Mouse (Mus musculus): ENCODE results near the gene Fermt3.

Fermt3 gene

GRCm38 (mm10) chr19:6972247-6972917 is 46.9 kb downstream of the Fermt3 start:
- no peak for DNase-seq (ENCODE audit: low spot score)

- no peak for DNase-seq (ENCODE audit: low spot score)
These were observed 47.6 kb downstream of the Fermt3 start for GRCm38 (mm10) chr19:6971644-6972043.

GRCm38 (mm10) chr19:6970460-6971085 is 48.7 kb downstream of the Fermt3 start:
- DNase-seq (ENCODE audit: low spot score), result no peak

GRCm38 (mm10) chr19:6969665-6970381 is 49.4 kb downstream of the Fermt3 start:
- peak; percentile 65 for DNase-seq (ENCODE audit: low spot score)

GRCm38 (mm10) chr19:6969291-6969664 is 50.0 kb downstream of the Fermt3 start:
- DNase-seq (ENCODE audit: low spot score), result no peak

GRCm38 (mm10) chr19:6968491-6969271 is 50.6 kb downstream of the Fermt3 start:
- peak; percentile 37 for DNase-seq (ENCODE audit: low spot score)

GRCm38 (mm10) chr19:6956461-6956860 is 62.8 kb downstream of the Fermt3 start:
- no peak for DNase-seq (ENCODE audit: low spot score)

GRCm38 (mm10) chr19:6955424-6955823 is 63.8 kb downstream of the Fermt3 start:
- no peak for DNase-seq (ENCODE audit: low spot score)

- peak; percentile 75 for DNase-seq (ENCODE audit: low spot score)
These were observed 65.2 kb downstream of the Fermt3 start for GRCm38 (mm10) chr19:6954046-6954445.

- peak; percentile 91 for DNase-seq (ENCODE audit: low spot score)
These were observed 66.6 kb downstream of the Fermt3 start for GRCm38 (mm10) chr19:6952712-6953037.

- DNase-seq (ENCODE audit: low spot score), result peak; percentile 83
These were observed 67.1 kb downstream of the Fermt3 start for GRCm38 (mm10) chr19:6951994-6952711.

- DNase-seq (ENCODE audit: low spot score), result peak; percentile 98
These were observed 67.8 kb downstream of the Fermt3 start for GRCm38 (mm10) chr19:6951381-6951968.

- peak; percentile 59 for DNase-seq (ENCODE audit: low spot score)
These were observed 68.6 kb downstream of the Fermt3 start for GRCm38 (mm10) chr19:6950613-6951153.

GRCm38 (mm10) chr19:6949951-6950350 is 69.3 kb downstream of the Fermt3 start:
- DNase-seq (ENCODE audit: low spot score), result no peak

- no peak for DNase-seq (ENCODE audit: low spot score)
These were observed 69.7 kb downstream of the Fermt3 start for GRCm38 (mm10) chr19:6949532-6949931.

All from lung, postnatal 25 days (tissue).